Mouse (Mus musculus): ENCODE data around the gene Mafg. TPM values are rescaled to one million over a fixed set of nuclear protein-coding genes. Genes with fewer than 3 reads are reported as not detected.
A peak's percentile ranks its signal among the peaks of the same experiment; 100 is the strongest.

Gene Mafg
- polyA plus RNA-seq, 1 experiment from 2014 or later, result 28.6 TPM

- Histone ChIP-seq H3K9ac (peak overlapping the region; percentile 43), H3K4me1 (ENCODE audit: insufficient read depth) (peaks cover 7% of the 10 kb centered on the region; the same call in 1 of the 2 replicates), H3K9me3 (ENCODE audit: low read depth, low read length) (no peaks in the 10 kb centered on the region), H3K4me3 (ENCODE audit: low read depth, low read length) (peak overlapping the region; percentile 47), H3K27me3 (ENCODE audit: insufficient read depth, low read length) (peaks cover 58% of the 10 kb centered on the region), H3K4me2 (peak overlapping the region; percentile 72), H3K36me3 (ENCODE audit: insufficient read depth) (no peaks in the 10 kb centered on the region), H3K27ac (ENCODE audit: low read depth) (no peak overlapping the region)
- ATAC-seq (ENCODE audit: insufficient read depth) (peak; percentile 67), DNase-seq (peak; percentile 75)
- TF ChIP-seq CTCF (IDR thresholded peaks at IDR 0.05; ENCODE audit: low read depth), result peak; percentile 20; the same call in 1 of the 2 replicates
- WGBS, result under 1% methylated on average over 69 of the region's 95 CpGs
These were observed 27.1 kb upstream of the Mafg start for GRCm38 (mm10) chr11:120660301-120661075.

- WGBS, result 2% methylated on average over 49 of the region's 50 CpGs
- peak overlapping the region; percentile 43; the same call in 1 of the 2 replicates for H3K9ac ChIP-seq
These were observed 26.3 kb upstream of the Mafg start for GRCm38 (mm10) chr11:120659509-120660300.

GRCm38 (mm10) chr11:120658876-120659410 is 25.5 kb upstream of the Mafg start:
- Histone ChIP-seq H3K4me3 (ENCODE audit: low read depth, low read length) (peak overlapping the region; percentile 7), H3K9ac (no peak overlapping the region), H3K4me1 (ENCODE audit: insufficient read depth) (peaks cover 7% of the 10 kb centered on the region; the same call in 1 of the 2 replicates), H3K9me3 (ENCODE audit: low read depth, low read length) (no peaks in the 10 kb centered on the region), H3K27me3 (ENCODE audit: insufficient read depth, low read length) (peaks cover 58% of the 10 kb centered on the region), H3K36me3 (ENCODE audit: insufficient read depth) (no peaks in the 10 kb centered on the region), H3K27ac (ENCODE audit: low read depth) (no peak overlapping the region), H3K4me2 (peak overlapping the region; percentile 72)
- DNase-seq, result peak; percentile 87
- TF ChIP-seq CTCF (IDR thresholded peaks at IDR 0.05; ENCODE audit: low read depth), result peak; percentile 89
- WGBS, result 2% methylated on average over 24 of the region's 24 CpGs
- ATAC-seq (ENCODE audit: insufficient read depth), result 0 out of 2 replicates have a peak, but pooled peaks have one; percentile 33

More at GRCm38 (mm10) chr11:120659509-120660300, 26.3 kb upstream of the Mafg start:
- Histone ChIP-seq H3K9me3 (ENCODE audit: low read depth, low read length) (no peaks in the 10 kb centered on the region), H3K4me1 (ENCODE audit: insufficient read depth) (peaks cover 7% of the 10 kb centered on the region; the same call in 1 of the 2 replicates), H3K4me3 (ENCODE audit: low read depth, low read length) (peak overlapping the region; percentile 47), H3K27me3 (ENCODE audit: insufficient read depth, low read length) (peaks cover 58% of the 10 kb centered on the region), H3K36me3 (ENCODE audit: insufficient read depth) (no peaks in the 10 kb centered on the region), H3K27ac (ENCODE audit: low read depth) (no peak overlapping the region), H3K4me2 (peak overlapping the region; percentile 72)
- no peak for DNase-seq
- no peak for TF ChIP-seq CTCF (IDR thresholded peaks at IDR 0.05; ENCODE audit: low read depth)
- ATAC-seq (ENCODE audit: insufficient read depth), result no peak; the same call in 1 of the 2 replicates

GRCm38 (mm10) chr11:120657301-120657700 is 23.9 kb upstream of the Mafg start:
- no peaks in the 10 kb centered on the region for H3K36me3 ChIP-seq (ENCODE audit: insufficient read depth)
- H3K9me3 ChIP-seq (ENCODE audit: low read depth, low read length), result no peaks in the 10 kb centered on the region
- peaks cover 7% of the 10 kb centered on the region; the same call in 1 of the 2 replicates for H3K4me1 ChIP-seq (ENCODE audit: insufficient read depth)
- ATAC-seq (ENCODE audit: insufficient read depth) (no peak), DNase-seq (no peak)
- H3K4me3 ChIP-seq (ENCODE audit: low read depth, low read length), result no peak overlapping the region
- H3K27ac ChIP-seq (ENCODE audit: low read depth), result no peak overlapping the region
- H3K27me3 ChIP-seq (ENCODE audit: insufficient read depth, low read length), result peaks cover 53% of the 10 kb centered on the region
- 84% methylated on average over 4 of the region's 4 CpGs for WGBS
- TF ChIP-seq CTCF (IDR thresholded peaks at IDR 0.05; ENCODE audit: low read depth), result no peak
- H3K4me2 ChIP-seq, result no peak overlapping the region
- no peak overlapping the region for H3K9ac ChIP-seq

- H3K27ac ChIP-seq (ENCODE audit: low read depth), result no peak overlapping the region
These were observed 21.3 kb upstream of the Mafg start for GRCm38 (mm10) chr11:120654741-120655140.

GRCm38 (mm10) chr11:120651872-120652271 is 18.5 kb upstream of the Mafg start:
- peaks cover 12% of the 10 kb centered on the region; the same call in 1 of the 2 replicates for H3K27me3 ChIP-seq (ENCODE audit: insufficient read depth, low read length)
- no peak for ATAC-seq (ENCODE audit: insufficient read depth)
- 60% methylated on average over 3 of the region's 3 CpGs for WGBS
- peak; percentile 45 for TF ChIP-seq CTCF (IDR thresholded peaks at IDR 0.05; ENCODE audit: low read depth)
- H3K9me3 ChIP-seq (ENCODE audit: low read depth, low read length), result no peaks in the 10 kb centered on the region
- H3K4me3 ChIP-seq (ENCODE audit: low read depth, low read length), result no peak overlapping the region
- DNase-seq, result no peak
- H3K4me1 ChIP-seq (ENCODE audit: insufficient read depth), result 0 out of 2 replicates have a peak, but pooled peaks cover 5% of the 10 kb centered on the region
- H3K27ac ChIP-seq (ENCODE audit: low read depth), result no peak overlapping the region
- no peak overlapping the region for H3K9ac ChIP-seq
- no peak overlapping the region for H3K4me2 ChIP-seq
- H3K36me3 ChIP-seq (ENCODE audit: insufficient read depth), result no peaks in the 10 kb centered on the region

More at GRCm38 (mm10) chr11:120654741-120655140, 21.3 kb upstream of the Mafg start:
- Histone ChIP-seq H3K27me3 (ENCODE audit: insufficient read depth, low read length) (peaks cover 27% of the 10 kb centered on the region), H3K4me2 (no peak overlapping the region), H3K36me3 (ENCODE audit: insufficient read depth) (no peaks in the 10 kb centered on the region), H3K4me3 (ENCODE audit: low read depth, low read length) (no peak overlapping the region), H3K9ac (no peak overlapping the region), H3K4me1 (ENCODE audit: insufficient read depth) (no peaks in the 10 kb centered on the region), H3K9me3 (ENCODE audit: low read depth, low read length) (no peaks in the 10 kb centered on the region)
- DNase-seq, result no peak
- TF ChIP-seq CTCF (IDR thresholded peaks at IDR 0.05; ENCODE audit: low read depth), result no peak
- 58% methylated on average over 3 of the region's 3 CpGs for WGBS
- no peak for ATAC-seq (ENCODE audit: insufficient read depth)
